Mouse (Mus musculus) skeletal muscle tissue, adult 2 months (tissue): ENCODE measurements at regions not wholly inside any gene's neighbourhood (a gene's known extent, or its start where the extent isn't known, plus 50 kb on each side); places are given as distances from the start of the nearest gene placed in this dataset.

ENCODE experiments used
- DNase-seq: peaks from one replicate; pipeline ENCODE4 v3.0.0-alpha.2; 2012; ENCODE audit warnings: low read depth, low spot score

GRCm38 (mm10) chr3:37788366-37788765, 64.1 kb upstream of the Gm5148 start:
- no peak for DNase-seq

GRCm38 (mm10) chr3:37786792-37787191, 62.5 kb upstream of the Gm5148 start:
- no peak for DNase-seq

GRCm38 (mm10) chr3:37781086-37781485, 56.8 kb upstream of the Gm5148 start:
- DNase-seq, result no peak

GRCm38 (mm10) chr3:37779867-37780475, 55.7 kb upstream of the Gm5148 start:
- no peak for DNase-seq

- no peak for DNase-seq
Observed at GRCm38 (mm10) chr3:37778386-37778785, 54.1 kb upstream of the Gm5148 start.

GRCm38 (mm10) chr3:37776224-37776623, 51.9 kb upstream of the Gm5148 start:
- no peak for DNase-seq
